Mouse (Mus musculus): ENCODE data around the gene Cnn2. TPM values are rescaled to one million over a fixed set of nuclear protein-coding genes. Genes with fewer than 3 reads are reported as not detected.
"Not testable (repeated sequence)": the region's sequence is repeated elsewhere in the genome, so short reads cannot be mapped to it uniquely, and the experiment has no call there.

The Cnn2 gene
- total RNA-seq, 2 experiments from 2014 or later: 8.5 to 9.4 TPM

GRCm38 (mm10) chr10:80039559-80039979 is 51.2 kb downstream of the Cnn2 start, which contains the start of gene Polr2e:
Gene Polr2e, minus strand, starts transcription at chr10:80039795.
- DNase-seq: peak; percentile 97

GRCm38 (mm10) chr10:80041409-80042060 is 53.2 kb downstream of the Cnn2 start:
- not testable (repeated sequence) for DNase-seq

DNA sequence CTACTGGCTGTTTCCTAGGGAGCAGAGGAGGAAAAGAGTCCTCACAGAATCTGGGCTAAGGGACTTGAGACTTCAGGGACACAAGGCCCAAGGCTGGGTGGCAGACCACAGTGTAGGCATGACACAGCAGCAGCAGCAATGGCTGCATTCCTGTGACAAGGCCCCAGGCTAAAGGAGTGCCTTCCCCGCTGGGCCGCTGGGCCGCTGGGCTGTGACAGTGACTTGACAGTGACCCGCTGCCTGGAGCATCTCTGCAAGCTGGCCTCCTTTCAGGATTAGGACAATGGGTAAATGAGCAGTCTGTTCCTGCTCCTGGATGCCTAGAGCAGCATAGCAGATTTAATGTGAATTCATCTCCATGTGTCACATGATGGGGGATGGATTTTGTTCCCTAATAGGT is 55.7 kb downstream of the Cnn2 start:
- no peak for DNase-seq

DNA sequence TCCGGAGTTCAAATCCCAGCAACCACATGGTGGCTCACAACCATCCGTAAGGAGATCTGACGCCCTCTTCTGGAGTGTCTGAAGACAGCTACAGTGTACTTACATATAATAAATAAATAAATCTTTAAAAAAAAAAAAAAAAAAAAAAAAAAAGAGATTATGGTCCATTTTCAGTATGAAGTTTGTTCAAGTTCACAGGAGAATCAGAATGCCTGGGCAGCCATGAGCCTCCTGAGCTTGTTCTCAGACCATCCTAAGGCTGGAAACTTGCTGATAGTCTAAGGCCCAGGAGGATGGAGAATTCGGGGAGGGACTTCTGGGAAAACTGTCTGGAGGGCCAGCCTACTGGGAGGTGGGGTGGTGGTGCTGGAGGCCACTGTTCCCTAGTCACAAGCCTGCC is 57.0 kb downstream of the Cnn2 start:
- DNase-seq: not testable (repeated sequence)

Other genes with a start within 250 kb of the Cnn2 start
- 10 to 100 TPM; 26.7 to 27.2 TPM for gene Polrmt, start 242.0 kb upstream of the Cnn2 start, total RNA-seq (2021)
- not detected for gene Fgf22, start 233.5 kb upstream of the Cnn2 start, total RNA-seq (2021)
- 10 to 100 TPM; 27.4 to 33.4 TPM for gene Rnf126, start 221.6 kb upstream of the Cnn2 start, total RNA-seq (2021)
- gene Fstl3, start 211.3 kb upstream of the Cnn2 start, total RNA-seq (2021): 1 to 10 TPM; 2.0 to 2.1 TPM
- gene Prss57, start 197.6 kb upstream of the Cnn2 start, total RNA-seq (2021): not detected
- gene Palm, start 195.0 kb upstream of the Cnn2 start, total RNA-seq (2021): 10 to 100 TPM; 23.6 to 24.8 TPM
- under 1 TPM in 1 of 2 experiments, not detected in 1; 0.40 TPM for gene Misp, start 167.6 kb upstream of the Cnn2 start, total RNA-seq (2021)
- 10 to 100 TPM; 26.8 to 27.1 TPM for gene Ptbp1, start 134.2 kb upstream of the Cnn2 start, total RNA-seq (2021)
- gene Prtn3, start 114.1 kb upstream of the Cnn2 start, total RNA-seq (2021): under 1 TPM in 1 of 2 experiments, not detected in 1; 0.35 TPM
- gene Plppr3, start 114.0 kb upstream of the Cnn2 start, total RNA-seq (2021): under 1 TPM; 0.13 to 0.27 TPM
- not detected for gene Elane, start 102.3 kb upstream of the Cnn2 start, total RNA-seq (2021)
- 100 to 1,000 TPM in 1 of 2 experiments, 10 to 100 TPM in 1; 12.5 to 381 TPM for gene Cfd, start 97.7 kb upstream of the Cnn2 start, total RNA-seq (2021)
- 10 to 100 TPM; 29.2 to 34.4 TPM for gene Med16, start 79.7 kb upstream of the Cnn2 start, total RNA-seq (2021)
- not detected for gene Gm26602, start 77.7 kb upstream of the Cnn2 start, total RNA-seq (2021)
- gene Kiss1r, start 71.6 kb upstream of the Cnn2 start, total RNA-seq (2021): under 1 TPM; 0.18 to 0.29 TPM
- gene R3hdm4, start 67.4 kb upstream of the Cnn2 start, total RNA-seq (2021): 100 to 1,000 TPM; 103 to 113 TPM
- 1 to 10 TPM; 2.4 to 2.8 TPM for gene Arid3a, start 61.5 kb upstream of the Cnn2 start, total RNA-seq (2021)
- 10 to 100 TPM; 16.4 to 18.0 TPM for gene Wdr18, start 28.4 kb upstream of the Cnn2 start, total RNA-seq (2021)
- gene Grin3b, start 17.9 kb upstream of the Cnn2 start, total RNA-seq (2021): not detected
- 10 to 100 TPM; 70.1 to 80.6 TPM for gene Tmem259, start 4.3 kb upstream of the Cnn2 start, total RNA-seq (2021)
- 1 to 10 TPM; 4.9 to 5.7 TPM for gene Abca7, start 7.9 kb downstream of the Cnn2 start, total RNA-seq (2021)
- 1 to 10 TPM; 1.0 to 2.1 TPM for gene Arhgap45, start 28.1 kb downstream of the Cnn2 start, total RNA-seq (2021)
- 10 to 100 TPM; 43.2 to 45.5 TPM for gene Polr2e, start 51.2 kb downstream of the Cnn2 start, total RNA-seq (2021)
- 100 to 1,000 TPM; 527 to 618 TPM for gene Gpx4, start 58.6 kb downstream of the Cnn2 start, total RNA-seq (2021)
- gene Sbno2, start 117.0 kb downstream of the Cnn2 start, total RNA-seq (2021): 1 to 10 TPM; 5.6 to 6.7 TPM
- gene Stk11, start 127.2 kb downstream of the Cnn2 start, total RNA-seq (2021): 100 to 1,000 TPM in 1 of 2 experiments, 10 to 100 TPM in 1; 99.8 to 120 TPM
- 100 to 1,000 TPM; 634 to 665 TPM for gene Atp5d, start 150.0 kb downstream of the Cnn2 start, total RNA-seq (2021)
- gene Cbarp, start 152.3 kb downstream of the Cnn2 start, total RNA-seq (2021): 1 to 10 TPM; 1.2 to 1.6 TPM
- gene Midn, start 159.7 kb downstream of the Cnn2 start, total RNA-seq (2021): 10 to 100 TPM; 33.7 to 34.8 TPM
- 10 to 100 TPM; 17.3 to 21.4 TPM for gene Cirbp, start 177.4 kb downstream of the Cnn2 start, total RNA-seq (2021)
- 1 to 10 TPM; 5.1 to 5.9 TPM for gene 1600002K03Rik, start 184.4 kb downstream of the Cnn2 start, total RNA-seq (2021)
- under 1 TPM; 0.26 to 0.54 TPM for gene Efna2, start 190.9 kb downstream of the Cnn2 start, total RNA-seq (2021)
- gene Mum1, start 237.8 kb downstream of the Cnn2 start, total RNA-seq (2021): 10 to 100 TPM; 14.5 to 14.8 TPM

Data from gastrocnemius, postnatal 25 days (tissue).